Mouse (Mus musculus): ENCODE results near the gene Zbtb37. TPM values are rescaled to one million over a fixed set of nuclear protein-coding genes. Genes with fewer than 3 reads are reported as not detected.
"Not testable (repeated sequence)": the region's sequence is repeated elsewhere in the genome, so short reads cannot be mapped to it uniquely, and the experiment has no call there.

Gene Zbtb37
- total RNA-seq, 2 experiments from 2014 or later = 16.7 to 21.0 TPM

DNA sequence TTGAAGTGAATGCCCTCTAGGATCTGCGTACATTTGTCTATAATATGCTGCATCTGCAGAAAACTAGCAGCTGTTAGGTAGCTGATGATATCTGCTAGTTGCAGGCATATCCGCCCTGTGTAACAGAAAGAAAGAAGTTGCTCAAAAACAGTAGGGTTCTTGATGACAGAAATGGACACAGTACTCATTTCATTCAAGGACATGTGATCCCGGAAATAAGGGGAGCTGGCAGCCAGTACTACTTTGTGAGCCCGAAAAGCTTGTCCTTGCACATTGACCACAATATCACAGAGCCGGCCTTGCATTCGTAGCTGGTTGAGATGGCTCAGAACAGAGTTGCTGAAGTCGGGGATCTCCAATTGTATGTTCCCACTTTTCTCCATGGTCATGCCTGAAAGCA lies 2.3 kb downstream of the Zbtb37 start:
- no peak for DNase-seq

DNA sequence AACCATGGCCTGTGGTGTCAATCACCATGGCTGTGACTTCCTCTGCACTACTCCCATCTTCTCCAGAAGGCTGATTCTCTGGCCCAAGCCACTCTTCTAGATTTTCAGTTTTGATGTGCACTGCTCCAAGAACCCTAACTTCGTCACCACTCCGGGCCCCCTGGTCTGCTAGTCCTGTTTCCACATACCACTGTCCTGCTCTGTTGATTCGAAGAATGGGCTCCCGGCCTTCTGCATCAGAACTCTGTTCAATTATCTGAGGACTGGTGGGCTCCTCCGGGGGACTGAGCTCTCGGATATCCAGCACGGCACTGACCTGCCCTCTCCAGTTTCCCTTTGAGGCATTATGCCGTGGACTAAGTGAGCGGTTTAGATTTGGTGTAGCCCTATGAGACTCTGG lies 2.8 kb downstream of the Zbtb37 start:
- DNase-seq = no peak

DNA sequence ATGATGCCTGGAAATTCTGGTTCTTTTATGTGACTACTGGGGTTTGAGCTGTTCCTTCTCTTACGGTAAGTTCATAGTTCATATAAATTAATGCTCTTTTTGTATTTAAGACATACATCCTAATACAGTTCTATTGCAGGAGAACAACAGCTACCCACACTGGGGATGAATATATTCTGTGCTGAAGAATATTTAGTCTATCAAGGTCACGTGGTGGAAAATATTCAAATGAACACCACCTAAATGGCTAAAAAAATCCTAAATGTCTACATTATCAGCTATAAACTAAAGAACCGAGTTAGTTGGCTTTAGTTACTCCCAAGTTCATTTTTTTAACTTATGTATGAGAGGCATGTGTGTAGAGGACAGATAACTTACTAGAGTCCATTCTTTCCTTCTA lies 4.6 kb downstream of the Zbtb37 start:
- no peak for DNase-seq

GRCm38 (mm10) chr1:161028427-161028826 lies 6.2 kb downstream of the Zbtb37 start:
- not testable (repeated sequence) for DNase-seq

- DNase-seq = no peak
Measured at GRCm38 (mm10) chr1:161027196-161027595, 7.5 kb downstream of the Zbtb37 start.

GRCm38 (mm10) chr1:161025410-161026210 lies 9.0 kb downstream of the Zbtb37 start:
- DNase-seq = no peak

DNA sequence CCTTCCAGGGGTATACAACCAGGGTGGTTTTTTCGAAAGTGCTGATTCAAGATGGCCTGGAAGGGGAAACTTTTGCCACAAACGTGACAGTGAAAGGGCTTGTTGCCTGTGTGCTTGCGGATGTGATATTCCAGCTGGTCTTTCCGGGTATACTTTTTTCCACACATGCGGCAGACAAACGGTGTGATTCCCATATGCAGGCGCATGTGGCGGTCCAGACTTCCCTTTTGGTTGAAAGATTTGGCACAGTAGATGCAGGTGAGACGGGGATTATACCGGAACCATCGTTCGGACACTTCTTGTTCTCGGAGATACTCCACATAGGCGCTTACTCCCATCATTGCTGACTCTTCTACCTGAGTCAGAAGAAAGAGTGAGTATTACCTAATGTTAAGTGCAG lies 14.6 kb downstream of the Zbtb37 start:
- DNase-seq = no peak

DNA sequence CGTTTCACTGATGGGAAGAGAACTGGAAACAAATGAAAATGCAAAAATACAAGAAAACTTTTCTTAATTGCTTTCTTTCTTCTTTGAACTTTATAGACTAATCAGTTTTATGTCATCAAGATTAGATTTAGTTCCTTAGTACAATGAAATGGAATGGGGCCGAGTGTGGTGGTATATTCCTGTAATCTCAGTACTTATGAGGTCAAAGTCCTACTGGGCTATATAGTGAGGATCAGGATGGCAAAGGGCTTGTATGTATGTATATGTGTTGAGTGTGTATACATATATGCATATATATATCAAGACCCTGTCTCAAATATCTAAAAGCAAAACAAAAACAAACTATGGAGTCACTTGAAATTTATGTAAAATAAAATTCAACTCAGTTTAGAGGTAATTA lies 18.3 kb downstream of the Zbtb37 start:
- no peak for DNase-seq

GRCm38 (mm10) chr1:161010436-161010835 lies 24.2 kb downstream of the Zbtb37 start:
- no peak for DNase-seq

DNA sequence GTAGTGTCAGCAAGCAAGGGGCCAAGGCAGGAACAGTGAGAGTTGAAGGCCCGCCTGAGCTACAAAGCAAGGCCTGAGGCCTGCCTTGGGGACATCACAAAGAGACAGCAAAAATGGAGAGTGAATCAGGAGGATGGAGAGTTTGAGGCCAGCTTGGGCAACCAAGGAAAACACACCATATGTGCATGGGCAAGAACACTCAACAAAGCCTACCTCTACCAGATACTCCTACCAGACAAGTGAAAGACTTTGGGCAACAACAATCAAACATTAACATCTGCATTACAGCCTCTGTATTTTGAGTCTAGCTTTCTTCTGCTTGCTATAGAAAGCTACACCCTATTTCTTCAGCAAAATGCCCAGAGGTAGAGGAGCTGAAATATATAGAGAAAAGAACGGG lies 26.6 kb downstream of the Zbtb37 start:
- DNase-seq = no peak

- DNase-seq = no peak
Measured at GRCm38 (mm10) chr1:161006471-161006870, 28.2 kb downstream of the Zbtb37 start.

GRCm38 (mm10) chr1:161005526-161005925 lies 29.1 kb downstream of the Zbtb37 start:
- no peak for DNase-seq

- DNase-seq = no peak
Measured at GRCm38 (mm10) chr1:161004942-161005341, 29.7 kb downstream of the Zbtb37 start.

- no peak for DNase-seq
Measured at GRCm38 (mm10) chr1:160993851-160994250, 40.8 kb downstream of the Zbtb37 start.

DNA sequence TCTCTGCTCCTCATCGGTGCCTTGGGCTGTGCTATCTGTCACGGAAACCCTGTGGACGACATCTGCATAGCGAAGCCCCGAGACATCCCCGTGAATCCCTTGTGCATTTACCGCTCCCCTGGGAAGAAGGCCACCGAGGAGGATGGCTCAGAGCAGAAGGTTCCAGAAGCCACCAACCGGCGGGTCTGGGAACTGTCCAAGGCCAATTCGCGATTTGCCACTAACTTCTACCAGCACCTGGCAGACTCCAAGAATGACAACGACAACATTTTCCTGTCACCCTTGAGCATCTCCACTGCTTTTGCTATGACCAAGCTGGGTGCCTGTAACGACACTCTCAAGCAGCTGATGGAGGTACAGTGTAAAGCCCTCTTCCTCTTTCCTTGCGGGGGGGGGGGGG lies 45.3 kb downstream of the Zbtb37 start:
- no peak for DNase-seq

GRCm38 (mm10) chr1:160986881-160987635 lies 47.6 kb downstream of the Zbtb37 start:
- DNase-seq = no peak

DNA sequence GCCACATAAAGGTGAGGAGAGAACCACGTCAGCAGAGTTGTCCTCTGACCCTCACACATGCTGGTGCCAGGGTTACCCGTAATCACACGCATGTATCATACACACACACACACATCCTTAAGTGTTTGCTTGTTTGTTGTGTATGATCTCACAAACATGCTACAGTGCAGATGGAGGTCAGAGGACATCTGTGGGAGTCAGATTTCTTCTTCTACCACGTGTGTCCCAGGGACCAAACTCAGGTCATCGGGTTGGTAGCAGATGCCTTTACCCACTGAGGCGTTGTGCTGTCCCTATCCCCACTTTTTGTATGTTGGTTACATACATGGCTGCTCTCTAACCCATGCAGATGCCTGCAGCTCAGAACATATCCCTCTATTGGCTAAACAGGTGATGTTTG lies 49.2 kb downstream of the Zbtb37 start:
- no peak for DNase-seq

DNA sequence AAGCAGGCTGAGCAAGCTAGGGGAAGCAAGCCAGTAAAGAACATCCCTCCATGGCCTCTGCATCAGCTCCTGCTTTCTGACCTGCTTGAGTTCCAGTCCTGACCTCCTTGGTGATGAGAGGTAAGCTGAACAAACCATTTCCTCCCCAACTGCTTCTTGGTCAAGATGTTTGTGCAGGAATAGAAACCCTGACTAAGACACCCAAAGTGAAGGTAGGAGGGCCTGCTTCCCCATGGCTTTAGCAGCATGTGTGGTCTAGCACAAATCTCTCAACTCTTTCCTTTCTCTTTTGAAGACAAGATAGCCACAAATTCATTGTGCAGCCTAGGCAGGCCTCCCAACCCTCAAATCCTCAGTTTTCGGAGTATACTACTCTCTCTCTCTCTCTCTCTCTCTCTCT lies 49.9 kb downstream of the Zbtb37 start:
- DNase-seq = not testable (repeated sequence)

GRCm38 (mm10) chr1:160982887-160983286 lies 51.8 kb downstream of the Zbtb37 start:
- no peak for DNase-seq

DNA sequence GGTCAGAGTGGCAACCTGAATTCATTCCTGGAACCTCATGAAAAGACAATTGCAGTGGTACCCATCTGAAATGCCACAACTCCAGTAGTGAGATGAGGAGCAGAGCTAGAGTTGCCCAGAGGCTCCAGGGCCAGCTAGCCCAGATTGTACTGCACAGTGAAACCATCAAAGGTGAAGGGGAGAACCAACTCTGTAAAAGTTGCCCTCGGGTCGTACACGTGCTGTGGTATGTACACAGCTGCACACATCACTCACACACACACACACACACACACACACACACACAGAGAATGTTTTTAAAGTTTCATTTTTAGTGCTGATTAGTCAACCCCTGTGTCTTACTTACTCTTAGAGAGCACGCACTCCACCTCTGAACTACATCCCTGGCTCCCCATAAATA lies 53.3 kb downstream of the Zbtb37 start:
- no peak for DNase-seq

GRCm38 (mm10) chr1:160980537-160981234 lies 54.0 kb downstream of the Zbtb37 start:
- DNase-seq = no peak

GRCm38 (mm10) chr1:160980021-160980420 lies 54.6 kb downstream of the Zbtb37 start:
- no peak for DNase-seq

- DNase-seq = no peak
Measured at GRCm38 (mm10) chr1:160978071-160978735, 56.4 kb downstream of the Zbtb37 start, which contains the start of gene Serpinc1. Gene Serpinc1, plus strand, starts transcription at chr1:160978585.

All from layer of hippocampus, postnatal 36 days (tissue).